Mouse (Mus musculus): ENCODE data around the gene Dock7.

The Dock7 gene

DNA sequence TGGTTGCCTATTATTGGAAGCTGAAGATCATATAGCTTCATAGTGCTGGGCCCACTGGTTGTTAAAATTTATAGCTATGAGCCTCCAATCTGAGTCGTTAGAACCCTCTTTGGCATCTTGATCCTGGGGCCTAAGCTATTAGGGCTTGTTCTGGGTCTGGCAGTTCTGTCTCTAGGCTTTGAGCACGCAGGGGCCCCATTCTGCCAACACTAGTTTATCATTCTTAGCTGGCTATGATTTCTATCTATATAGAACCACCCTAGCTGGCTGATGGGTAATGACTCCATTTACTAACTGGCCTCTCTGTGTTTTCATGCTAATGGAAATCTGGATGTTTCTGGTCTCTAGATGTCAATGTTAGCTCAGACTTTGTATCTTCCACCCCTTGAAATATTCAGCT, 203.0 kb downstream of the Dock7 start:
- no peak for DNase-seq (ENCODE audit: low read depth, low spot score)

DNA sequence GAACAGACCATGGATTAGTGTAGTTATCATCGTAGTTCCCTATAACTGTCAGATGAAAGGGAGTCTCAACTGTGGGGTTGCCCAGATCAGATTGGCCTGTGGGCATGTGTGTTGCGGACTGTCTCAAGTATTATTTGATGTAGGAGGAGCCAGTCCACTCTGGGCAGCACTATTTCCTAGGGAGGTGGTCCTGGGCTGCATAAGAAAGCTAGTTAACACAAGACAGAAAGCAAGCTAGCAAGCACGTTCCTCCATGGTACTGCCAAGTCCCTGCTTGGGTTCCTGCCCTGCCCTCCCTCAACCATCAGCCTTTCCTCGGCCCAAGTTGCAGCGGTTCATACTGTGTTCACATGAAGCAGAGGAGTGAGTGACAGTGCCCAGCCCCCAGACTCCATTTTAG, 210.5 kb downstream of the Dock7 start:
- DNase-seq (ENCODE audit: low read depth, low spot score), result no peak

DNA sequence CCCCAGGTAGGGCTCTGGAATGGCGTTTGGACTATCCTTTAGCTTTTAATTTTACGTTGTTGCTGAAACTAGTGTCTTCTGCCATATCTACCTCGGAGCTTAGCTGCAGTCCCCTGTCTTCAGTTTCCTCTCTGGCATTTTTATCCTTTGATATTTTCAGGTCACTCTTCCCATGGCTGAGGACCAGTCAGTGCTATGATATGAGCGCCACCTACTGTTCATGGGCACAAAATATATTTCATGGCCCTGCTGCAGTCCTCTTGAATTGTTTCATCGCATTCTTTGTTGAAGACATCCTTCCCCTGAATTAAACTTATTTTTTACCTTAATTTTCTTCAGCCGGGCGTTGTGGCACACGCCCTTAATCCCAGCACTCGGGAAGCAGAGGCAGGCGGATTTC, 233.6 kb downstream of the Dock7 start:
- DNase-seq (ENCODE audit: low read depth, low spot score), result peak; percentile 33

All from telencephalon, adult 2 months (tissue).